Mouse (Mus musculus): ENCODE data around the gene Svop.

DNA sequence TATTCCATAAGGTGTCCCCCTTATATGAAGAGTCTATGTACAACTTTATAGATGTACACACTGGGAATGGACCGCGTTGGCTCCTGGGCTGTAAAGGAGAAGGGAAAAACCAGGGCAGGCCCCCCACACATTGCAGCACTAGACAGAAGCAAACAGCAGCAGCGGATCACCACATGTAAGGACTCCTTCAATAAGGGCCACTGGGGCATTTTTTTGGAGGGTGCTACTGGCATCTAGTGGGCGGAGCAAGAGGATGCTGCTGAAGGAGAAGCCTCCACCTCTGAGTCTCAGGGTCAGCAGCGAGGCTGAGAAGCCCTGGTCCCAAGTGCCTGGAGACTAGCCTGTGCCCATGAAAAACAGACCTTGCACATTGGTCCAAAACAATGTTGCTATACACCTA, 100.8 kb downstream of the Svop start:
- no peak for TF ChIP-seq POLR2A (IDR thresholded peaks at IDR 0.05; ENCODE audit: low read depth, low read length)
- no peak for TF ChIP-seq CTCF (IDR thresholded peaks at IDR 0.05; ENCODE audit: borderline replicate concordance, insufficient read depth, low read length)

Measured in embryonic fibroblast, embryonic 13.5 days (primary cell).